Mouse (Mus musculus): Measurements from ENCODE around the gene Ubxn2a. TPM values are rescaled to one million over a fixed set of nuclear protein-coding genes. Genes with fewer than 3 reads are reported as not detected.

Ubxn2a gene
- total RNA-seq, 4 experiments from 2014 or later: 69.2 to 77.6 (median 75.9) TPM

- DNase-seq (ENCODE audit: low spot score): no peak
Measured at GRCm38 (mm10) chr12:4879048-4879447, 28.5 kb downstream of the Ubxn2a start.

DNA sequence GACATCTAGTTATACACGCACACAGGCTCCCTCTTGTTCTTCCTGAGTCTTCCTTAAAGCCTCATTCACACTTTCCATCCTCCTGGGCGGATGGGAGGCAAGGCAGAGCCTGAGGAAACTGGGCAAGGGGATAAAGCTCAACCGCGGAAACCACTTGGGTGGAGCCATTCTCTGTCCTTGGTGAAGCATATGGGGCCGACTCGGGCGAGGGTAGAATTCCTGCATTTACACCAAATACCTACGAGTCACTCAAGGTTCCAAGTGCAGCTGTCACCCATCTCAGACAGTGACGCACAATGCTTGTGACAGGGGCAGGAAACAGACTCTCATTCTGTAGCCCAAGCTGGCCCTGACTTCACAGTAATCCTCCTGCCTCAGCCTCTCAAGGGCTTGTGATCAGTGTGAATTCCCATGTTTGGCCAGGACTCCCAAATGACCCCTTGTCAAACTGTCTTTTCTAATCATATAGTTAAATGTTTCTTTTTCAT is 29.2 kb downstream of the Ubxn2a start:
- no peak for DNase-seq (ENCODE audit: low spot score)

GRCm38 (mm10) chr12:4875623-4876022 is 31.9 kb downstream of the Ubxn2a start:
- no peak for DNase-seq (ENCODE audit: low spot score)

DNA sequence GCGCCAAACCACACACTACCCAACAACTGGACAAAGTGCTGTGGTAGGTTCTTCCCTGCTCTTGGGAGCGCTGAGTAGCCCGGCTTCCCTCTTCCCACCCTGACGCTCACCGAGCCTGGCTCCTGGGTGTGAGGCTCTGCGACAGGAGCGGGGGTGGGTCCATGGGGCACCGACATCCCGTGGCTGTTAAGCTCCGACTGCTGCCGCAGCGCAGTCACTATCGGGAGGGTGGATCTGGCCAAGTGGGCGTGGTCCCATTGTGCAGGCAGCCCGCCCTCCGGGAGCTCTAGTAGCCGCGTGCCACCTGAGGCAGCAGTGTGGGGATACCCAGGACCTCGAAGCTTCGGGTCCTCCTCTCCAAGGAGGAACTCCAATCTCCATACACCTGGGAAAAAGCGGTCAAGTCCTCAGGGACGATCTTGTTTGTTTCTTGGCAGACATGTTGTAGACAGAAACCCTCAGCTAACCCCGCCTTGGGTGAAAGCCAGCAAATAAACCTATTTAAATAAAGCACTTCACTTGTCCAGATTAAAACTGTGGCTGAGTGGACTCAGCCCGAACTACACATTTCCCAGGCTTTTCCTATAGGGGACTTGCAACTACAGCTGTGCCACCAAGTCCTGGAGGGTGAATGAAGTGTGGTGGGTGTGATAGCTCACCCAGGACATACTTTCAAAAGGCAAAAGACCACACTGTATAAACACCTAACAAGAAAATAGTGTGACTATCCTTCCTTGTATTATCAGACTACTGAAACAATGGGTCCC is 33.2 kb downstream of the Ubxn2a start, which contains the start of gene Mfsd2b:
Mfsd2b (minus strand) TSS at position 199 of the 767 bp plus-strand sequence.
- DNase-seq (ENCODE audit: low spot score): peak; percentile 55

DNA sequence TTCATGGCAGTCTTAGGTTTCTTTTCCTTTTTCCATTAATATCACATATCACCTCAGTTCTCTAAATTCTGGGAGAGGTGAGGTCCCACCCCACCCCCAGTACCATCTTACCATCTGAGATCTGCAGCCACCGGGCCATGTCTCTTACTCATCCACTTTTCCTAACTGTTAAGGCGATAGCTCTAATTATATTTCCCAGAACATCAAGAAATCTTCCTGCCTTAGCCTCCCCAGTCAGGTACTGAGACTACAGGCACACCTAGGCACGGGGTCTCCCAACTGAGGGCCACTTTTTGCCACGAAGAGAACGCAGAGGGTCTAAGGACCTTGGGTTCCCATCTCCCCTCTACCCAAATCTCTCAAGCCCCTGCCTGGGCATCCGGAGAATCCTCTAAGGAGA is 34.0 kb downstream of the Ubxn2a start:
- no peak for DNase-seq (ENCODE audit: low spot score)

- no peak for DNase-seq (ENCODE audit: low spot score)
Measured at GRCm38 (mm10) chr12:4872983-4873477, 34.5 kb downstream of the Ubxn2a start.

DNA sequence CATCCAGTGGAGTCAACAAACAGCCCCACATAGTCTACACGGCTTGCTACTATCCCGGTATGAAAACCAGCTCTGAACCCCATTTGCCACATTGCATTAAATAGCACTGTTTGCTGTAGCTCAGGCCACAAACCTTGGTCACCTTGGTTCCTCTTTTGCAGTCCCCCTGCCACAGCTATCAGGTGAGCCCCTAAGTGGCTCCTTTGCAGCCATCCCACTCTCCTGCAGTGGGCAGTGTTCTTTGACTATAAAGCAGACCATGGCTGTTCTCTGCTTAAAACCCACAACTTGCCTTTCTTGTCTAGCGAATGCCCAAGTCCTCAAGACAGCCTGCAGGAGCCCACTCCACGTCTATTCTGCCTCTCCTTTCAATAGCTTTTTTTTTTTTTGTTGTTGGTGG is 35.2 kb downstream of the Ubxn2a start:
- no peak for DNase-seq (ENCODE audit: low spot score)

DNA sequence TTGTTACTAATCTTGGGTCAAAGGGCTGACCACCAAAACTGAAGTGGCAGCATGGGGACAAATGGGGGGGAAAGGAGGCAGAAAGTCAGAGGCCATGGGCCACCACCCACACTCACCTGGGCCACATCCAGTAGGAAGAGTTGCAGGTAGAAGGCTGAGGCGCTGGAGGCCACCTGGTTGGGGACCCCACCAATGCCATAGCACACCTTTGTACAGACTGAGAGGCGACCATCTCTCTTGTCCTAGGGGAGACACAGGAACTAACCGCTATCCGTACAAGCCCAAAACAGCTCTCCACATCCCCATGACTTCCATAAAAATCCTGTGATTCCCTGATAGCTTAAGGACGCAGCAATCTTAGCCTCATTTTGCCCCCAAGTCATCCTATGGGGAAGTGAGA is 36.2 kb downstream of the Ubxn2a start:
- DNase-seq (ENCODE audit: low spot score): no peak

DNA sequence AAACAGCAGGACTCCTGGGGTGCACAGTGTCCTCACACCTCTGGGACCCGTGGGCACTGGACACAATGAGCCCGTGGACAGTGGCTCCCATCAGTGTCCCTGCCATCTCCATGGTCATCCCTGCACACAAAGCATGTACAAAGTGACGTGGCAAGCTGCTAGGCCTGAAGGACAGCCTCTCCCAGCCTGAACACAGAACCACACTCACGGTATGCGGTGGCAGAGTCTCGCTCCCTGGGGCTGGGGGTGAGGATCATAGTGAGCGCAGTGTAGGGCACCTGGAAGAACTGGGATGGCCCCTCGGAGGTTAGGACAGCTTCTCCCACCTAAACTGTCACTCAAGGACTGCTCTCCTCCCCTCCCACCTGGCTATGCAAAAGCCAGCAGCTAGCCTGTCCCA is 38.6 kb downstream of the Ubxn2a start:
- no peak for DNase-seq (ENCODE audit: low spot score)

DNA sequence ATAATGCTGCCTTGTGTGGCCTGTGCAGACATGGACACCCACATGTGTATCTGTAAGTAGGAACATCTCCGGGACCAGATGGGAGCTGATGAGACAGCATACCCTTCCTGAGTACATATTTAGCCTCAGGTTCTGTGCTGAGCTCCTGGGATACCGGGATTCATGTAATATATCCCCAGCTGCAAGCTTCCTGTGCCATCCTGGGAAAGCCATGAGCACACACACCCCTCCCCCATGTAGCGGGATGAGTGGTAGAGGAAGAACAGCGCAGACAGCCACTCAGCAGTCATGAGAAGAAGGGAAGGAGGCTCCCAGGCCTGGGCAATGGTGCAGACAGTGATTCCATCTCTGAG is 43.2 kb downstream of the Ubxn2a start:
- DNase-seq (ENCODE audit: low spot score): no peak

DNA sequence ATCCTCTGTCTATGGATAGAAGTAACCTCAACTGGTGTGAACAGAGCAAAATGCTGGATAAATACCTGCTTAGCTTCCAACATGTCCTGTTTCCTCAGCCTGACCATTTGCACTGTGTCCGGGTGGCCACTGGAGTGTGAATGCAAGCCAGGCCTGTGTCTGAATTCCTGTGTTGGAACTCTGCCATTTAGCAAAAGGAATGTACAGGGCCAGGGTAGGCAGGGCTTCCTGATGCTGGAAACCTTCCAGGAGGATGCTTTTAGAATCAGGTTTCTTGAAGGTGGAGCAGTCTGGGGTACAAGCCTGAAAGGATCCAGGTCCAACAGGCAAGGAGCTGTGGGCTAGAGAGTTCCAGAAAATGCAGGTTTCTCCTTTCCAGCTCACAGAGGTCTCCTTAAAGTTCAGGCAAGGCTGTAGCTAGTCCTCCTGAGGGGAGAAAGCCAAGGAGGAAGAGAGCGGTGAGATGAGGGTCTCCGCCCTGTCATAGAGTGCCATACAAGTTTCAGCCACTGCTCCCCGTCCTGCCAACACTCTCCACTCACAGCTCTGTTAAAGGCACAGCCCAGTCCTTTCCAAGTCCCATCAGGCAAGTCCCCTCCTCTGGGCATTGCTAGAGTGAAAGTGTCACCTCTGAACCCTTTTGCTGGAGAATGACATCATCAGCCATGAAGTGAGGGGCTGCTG is 43.7 kb downstream of the Ubxn2a start:
- DNase-seq (ENCODE audit: low spot score): peak; percentile 40

- DNase-seq (ENCODE audit: low spot score): no peak
Measured at GRCm38 (mm10) chr12:4862672-4863071, 44.8 kb downstream of the Ubxn2a start.

GRCm38 (mm10) chr12:4859241-4859914 is 48.1 kb downstream of the Ubxn2a start:
- DNase-seq (ENCODE audit: low spot score): no peak

DNA sequence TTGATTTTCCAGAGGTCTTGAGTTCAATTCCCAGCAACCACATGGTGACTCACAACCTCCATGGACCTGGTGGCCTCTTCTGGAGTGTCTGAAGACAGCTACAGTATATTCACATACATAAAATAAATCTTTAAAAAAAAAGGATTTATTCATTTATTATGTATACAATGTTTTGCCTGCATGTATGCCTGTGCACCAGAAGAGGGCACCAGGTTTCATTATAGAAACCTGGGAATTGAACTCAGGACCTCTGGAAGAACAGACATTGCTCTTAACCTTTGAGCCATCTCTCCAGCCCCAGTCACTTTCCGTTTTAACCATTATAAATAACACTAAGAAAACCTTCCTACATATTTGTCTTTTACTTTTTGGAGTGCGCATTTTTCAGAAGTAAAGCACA is 50.7 kb downstream of the Ubxn2a start:
- DNase-seq (ENCODE audit: low spot score): no peak

DNA sequence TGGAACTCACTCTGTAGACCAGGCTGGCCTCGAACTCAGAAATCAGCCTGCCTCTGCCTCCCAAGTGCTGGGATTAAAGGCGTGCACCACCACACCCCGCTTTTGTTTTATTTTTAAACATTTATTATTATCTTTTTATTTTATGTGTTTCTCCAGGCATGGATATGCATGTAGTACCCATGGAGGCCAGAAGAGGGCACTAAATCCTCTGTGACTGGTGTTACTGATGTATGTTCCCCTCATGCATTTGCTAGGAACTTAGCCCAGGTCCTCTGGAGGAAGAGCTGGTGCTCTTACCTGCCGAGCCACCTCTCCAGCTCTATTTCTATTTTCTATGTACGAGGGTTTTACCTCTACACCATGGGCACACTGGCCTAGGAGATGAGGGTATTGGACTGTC is 51.3 kb downstream of the Ubxn2a start:
- DNase-seq (ENCODE audit: low spot score): no peak

DNA sequence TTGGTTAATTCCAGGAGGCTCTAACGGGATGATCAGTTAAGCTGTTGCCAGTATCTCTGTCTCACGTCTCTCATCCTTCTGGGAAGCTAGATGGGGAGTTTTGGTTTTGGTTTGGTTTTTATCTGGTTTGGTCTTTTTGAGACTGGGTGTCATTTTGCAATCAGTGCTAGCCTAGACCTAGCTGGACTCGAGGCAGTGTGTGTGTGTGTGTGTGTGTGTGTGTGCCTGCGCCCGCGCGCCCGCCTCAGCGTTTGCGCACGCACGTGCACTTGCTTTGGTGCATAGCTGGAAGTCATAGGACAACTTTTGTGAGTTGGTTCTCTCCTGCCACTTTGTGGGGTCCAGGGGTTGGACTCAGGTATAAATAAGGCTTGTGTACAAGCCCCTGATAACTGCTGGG is 63.8 kb downstream of the Ubxn2a start:
- DNase-seq (ENCODE audit: low spot score): peak; percentile 11

DNA sequence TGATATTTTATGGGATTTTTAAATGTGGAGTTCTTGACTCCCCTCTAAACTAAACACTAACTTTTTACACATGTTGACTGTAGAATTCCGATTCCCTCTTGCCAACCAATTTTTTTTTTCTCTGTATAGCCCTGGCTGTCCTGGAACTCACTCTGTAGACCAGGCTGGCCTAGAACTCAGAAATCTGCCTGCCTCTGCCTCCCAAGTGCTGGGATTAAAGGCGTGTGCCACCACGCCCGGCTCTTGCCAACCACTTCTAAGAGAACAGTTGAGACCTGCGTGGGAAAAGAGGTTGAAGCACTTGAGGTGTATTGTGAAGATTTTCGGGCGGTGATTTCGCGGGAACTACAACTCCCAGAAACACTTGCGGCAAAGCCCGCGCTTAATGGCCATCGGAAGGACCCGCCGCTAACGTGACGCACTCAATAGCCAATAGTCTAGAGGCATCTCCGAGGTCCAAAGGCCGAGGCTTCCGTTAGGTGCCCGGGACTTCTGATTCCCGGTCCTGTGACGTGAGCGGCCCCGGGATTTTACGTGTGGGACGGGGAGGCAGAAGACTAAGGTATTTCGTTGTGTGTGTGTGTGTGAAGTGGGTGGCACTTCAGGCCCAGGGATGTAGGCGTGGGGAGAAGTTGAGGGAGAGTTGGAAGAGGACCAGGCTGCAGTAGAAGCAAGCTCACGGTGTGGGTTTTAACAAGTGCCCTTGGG is 64.5 kb downstream of the Ubxn2a start, which contains the start of gene Wdcp:
Wdcp (plus strand) TSS at position 414 of the 708 bp plus-strand sequence.
- peak; percentile 92 for DNase-seq (ENCODE audit: low spot score)

DNA sequence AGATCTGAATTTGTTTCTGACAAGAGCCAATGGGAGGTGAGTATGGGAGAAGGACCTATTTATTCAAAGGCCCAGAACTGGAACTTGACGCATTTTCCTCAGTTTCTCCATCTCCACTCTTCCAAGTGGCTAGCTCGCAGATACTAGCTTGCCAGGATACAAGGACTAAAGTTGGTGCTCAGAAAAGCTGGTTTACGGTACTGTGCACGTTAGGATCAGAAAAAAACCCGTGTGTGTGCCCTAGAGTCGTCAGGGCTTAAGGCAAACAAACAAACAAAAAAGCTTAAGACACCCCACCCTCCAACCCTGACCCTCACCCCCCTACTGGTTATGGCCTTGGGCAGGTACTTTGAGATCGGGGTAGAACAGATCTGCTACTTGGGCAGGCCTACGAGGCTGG is 65.0 kb downstream of the Ubxn2a start:
- DNase-seq (ENCODE audit: low spot score): no peak

DNA sequence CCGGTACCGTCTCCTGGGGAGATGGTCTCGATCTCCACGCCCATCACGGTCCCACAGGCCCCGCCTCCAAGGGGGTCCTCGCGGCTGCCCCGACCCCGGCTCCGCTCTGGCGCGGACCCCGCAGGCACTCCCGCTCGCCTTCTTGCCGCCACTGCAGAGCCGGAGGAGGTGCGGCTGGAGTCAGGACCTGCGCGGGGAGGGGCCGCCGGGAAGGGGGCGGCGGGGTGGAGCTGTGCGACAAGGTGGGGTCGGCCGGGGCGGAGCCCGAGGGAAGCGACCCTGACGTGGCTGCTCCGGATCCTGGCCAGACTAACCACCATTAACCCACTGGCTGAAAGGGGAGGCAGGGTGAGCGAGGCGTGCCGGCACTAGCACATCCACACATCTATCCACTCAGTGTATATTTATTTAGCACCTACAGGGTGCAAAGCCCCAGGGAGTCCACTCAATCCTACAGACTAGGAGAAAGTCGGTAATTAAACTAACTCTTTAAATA is 66.1 kb downstream of the Ubxn2a start, which contains the start of gene Fkbp1b:
Fkbp1b (minus strand) TSS at position 200 of the 496 bp plus-strand sequence.
- no peak for DNase-seq (ENCODE audit: low spot score)

DNA sequence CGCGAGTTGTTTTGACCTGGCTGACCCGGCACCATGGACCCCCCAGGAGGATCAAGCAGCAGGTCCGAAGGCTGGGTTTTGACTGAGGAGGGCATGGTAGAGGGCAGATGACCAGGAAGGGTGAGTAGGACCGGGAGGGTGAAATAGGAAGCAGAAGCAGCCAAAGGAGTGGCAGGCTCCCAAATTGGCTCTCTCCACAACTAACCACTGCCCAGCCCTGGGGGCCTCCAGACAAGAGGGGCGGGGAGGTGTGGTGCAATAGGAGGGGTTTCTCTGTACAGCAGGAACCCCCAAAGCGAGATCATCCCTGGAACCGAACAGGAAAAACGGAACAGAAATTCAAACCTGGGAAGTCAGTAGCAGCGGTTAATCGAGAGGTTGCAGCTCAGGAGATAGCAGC is 66.8 kb downstream of the Ubxn2a start:
- DNase-seq (ENCODE audit: low spot score): no peak

DNA sequence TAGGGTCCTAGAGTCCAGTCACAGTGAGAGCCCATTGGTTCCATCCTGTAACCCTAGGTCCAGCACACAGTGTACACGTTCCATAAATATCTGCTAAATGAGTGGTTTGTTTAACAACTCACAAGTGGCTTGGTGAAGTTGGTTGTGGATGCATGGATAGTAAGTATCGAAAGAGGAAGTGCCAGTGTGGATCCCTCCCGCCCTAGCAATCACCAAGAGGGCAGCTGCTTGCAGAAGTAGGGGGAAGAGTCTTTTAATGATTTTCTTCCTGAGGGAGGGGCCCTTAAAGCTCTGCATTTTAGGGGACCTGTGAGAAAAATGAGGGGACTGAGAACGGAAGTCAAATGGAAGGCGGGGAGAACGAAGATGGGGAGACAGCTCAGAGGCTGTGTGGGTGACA is 67.5 kb downstream of the Ubxn2a start:
- DNase-seq (ENCODE audit: low spot score): no peak
